Mouse (Mus musculus): ENCODE data around the gene Epb41l3.

Gene Epb41l3

GRCm38 (mm10) chr17:69075501-69076237, at the start of gene Epb41l3:
Gene Epb41l3, plus strand, starts transcription at chr17:69075683.
- peak; percentile 79 for DNase-seq (ENCODE audit: low spot score)

- no peak for DNase-seq (ENCODE audit: low spot score)
These were observed 36.5 kb upstream of the Epb41l3 start for GRCm38 (mm10) chr17:69038760-69039675.

- no peak for DNase-seq (ENCODE audit: low spot score)
These were observed 34.0 kb upstream of the Epb41l3 start for GRCm38 (mm10) chr17:69041516-69041915.

- DNase-seq (ENCODE audit: low spot score): no peak
These were observed 26.7 kb upstream of the Epb41l3 start for GRCm38 (mm10) chr17:69048826-69049225.

GRCm38 (mm10) chr17:69054029-69054428, 21.5 kb upstream of the Epb41l3 start:
- no peak for DNase-seq (ENCODE audit: low spot score)

GRCm38 (mm10) chr17:69059760-69060159, 15.7 kb upstream of the Epb41l3 start:
- no peak for DNase-seq (ENCODE audit: low spot score)

GRCm38 (mm10) chr17:69060388-69060787, 15.1 kb upstream of the Epb41l3 start:
- no peak for DNase-seq (ENCODE audit: low spot score)

GRCm38 (mm10) chr17:69061883-69062745, 13.4 kb upstream of the Epb41l3 start:
- no peak for DNase-seq (ENCODE audit: low spot score)

- no peak for DNase-seq (ENCODE audit: low spot score)
These were observed 7.3 kb upstream of the Epb41l3 start for GRCm38 (mm10) chr17:69067937-69068739.

- no peak for DNase-seq (ENCODE audit: low spot score)
These were observed 1.4 kb upstream of the Epb41l3 start for GRCm38 (mm10) chr17:69074095-69074494.

- peak; percentile 28 for DNase-seq (ENCODE audit: low spot score)
These were observed 749 bp downstream of the Epb41l3 start for GRCm38 (mm10) chr17:69076238-69076625.

GRCm38 (mm10) chr17:69076747-69077543, 1.5 kb downstream of the Epb41l3 start:
- no peak for DNase-seq (ENCODE audit: low spot score)

GRCm38 (mm10) chr17:69077544-69077920, 2.0 kb downstream of the Epb41l3 start:
- DNase-seq (ENCODE audit: low spot score): no peak

GRCm38 (mm10) chr17:69082316-69082715, 6.8 kb downstream of the Epb41l3 start:
- DNase-seq (ENCODE audit: low spot score): no peak

- no peak for DNase-seq (ENCODE audit: low spot score)
These were observed 16.1 kb downstream of the Epb41l3 start for GRCm38 (mm10) chr17:69091618-69092017.

GRCm38 (mm10) chr17:69097068-69097467, 21.6 kb downstream of the Epb41l3 start:
- DNase-seq (ENCODE audit: low spot score): no peak

GRCm38 (mm10) chr17:69097955-69098354, 22.5 kb downstream of the Epb41l3 start:
- DNase-seq (ENCODE audit: low spot score): no peak

GRCm38 (mm10) chr17:69103326-69103725, 27.8 kb downstream of the Epb41l3 start:
- no peak for DNase-seq (ENCODE audit: low spot score)

GRCm38 (mm10) chr17:69105035-69105798, 29.7 kb downstream of the Epb41l3 start:
- peak; percentile 8 for DNase-seq (ENCODE audit: low spot score)

All from ovary, adult 18-20 months (tissue).